Mouse (Mus musculus) brain, embryonic 14.5 days (tissue): ENCODE data around the gene Ccdc184.

Source experiments
- CTCF ChIP-seq: fragments of 200-500 bp; IDR thresholded peaks from 2 replicates; pipeline ENCODE4 v1.5.1; 2012; ENCODE audit warnings: inconsistent platforms, mild to moderate bottlenecking, moderate library complexity, borderline replicate concordance; ENCODE audit not compliant: insufficient read depth, insufficient read length; ENCODE audit errors: extremely low read depth
- POLR2A ChIP-seq: fragments of 200-500 bp; IDR thresholded peaks from 2 replicates; pipeline ENCODE4 v1.6.1; 2012; ENCODE audit warnings: mild to moderate bottlenecking, inconsistent platforms, borderline replicate concordance; ENCODE audit not compliant: poor library complexity, insufficient read depth, insufficient read length, severe bottlenecking; ENCODE audit errors: extremely low read depth

GRCm38 (mm10) chr15:98162561-98162960 lies 4.4 kb upstream of the Ccdc184 start:
- TF ChIP-seq CTCF (no peak), POLR2A (no peak)
